Mouse (Mus musculus) megakaryocyte, embryonic 14.5 days (primary cell): ENCODE results near the gene Plau. TPM values are rescaled to one million over a fixed set of nuclear protein-coding genes. Genes with fewer than 3 reads are reported as not detected.

Experiments used
- H3K27me3 ChIP-seq: replicated peaks from 2 replicates; pipeline ENCODE3; 2012; ENCODE audit warnings: inconsistent platforms
- H3K36me3 ChIP-seq: replicated peaks from 2 replicates; pipeline ENCODE3; 2012; ENCODE audit warnings: low read length, inconsistent platforms, mixed read lengths
- H3K4me1 ChIP-seq: 2 replicates; pipeline ENCODE4 v1.6.1; 2012; ENCODE audit warnings: inconsistent platforms
- H3K4me3 ChIP-seq: replicated peaks from 2 replicates; pipeline ENCODE3; 2012; ENCODE audit warnings: moderate library complexity, mild to moderate bottlenecking, inconsistent platforms
- H3K9me3 ChIP-seq: 2 replicates; pipeline ENCODE4 v1.6.1; 2012; ENCODE audit warnings: inconsistent platforms
- FLI1 ChIP-seq: IDR thresholded peaks from 2 replicates; pipeline ENCODE4 v1.6.1; 2012; ENCODE audit warnings: low read length, inconsistent platforms, mixed read lengths
- GATA1 ChIP-seq: IDR thresholded peaks from 3 replicates; pipeline ENCODE4 v1.6.1; 2012; ENCODE audit warnings: mixed read lengths, low read length, inconsistent platforms, borderline replicate concordance
- polyA plus RNA-seq: library from polyadenylated mRNA; stranded (reverse); fragments of >175 nt; gene quantifications from 2 replicates; pipeline ENCODE4 v1.2.3, GENCODE M21; 2012; ENCODE audit warnings: low replicate concordance; ENCODE audit not compliant: insufficient read depth

The Plau gene
- polyA plus RNA-seq, 1 experiment = 0.35 TPM

DNA sequence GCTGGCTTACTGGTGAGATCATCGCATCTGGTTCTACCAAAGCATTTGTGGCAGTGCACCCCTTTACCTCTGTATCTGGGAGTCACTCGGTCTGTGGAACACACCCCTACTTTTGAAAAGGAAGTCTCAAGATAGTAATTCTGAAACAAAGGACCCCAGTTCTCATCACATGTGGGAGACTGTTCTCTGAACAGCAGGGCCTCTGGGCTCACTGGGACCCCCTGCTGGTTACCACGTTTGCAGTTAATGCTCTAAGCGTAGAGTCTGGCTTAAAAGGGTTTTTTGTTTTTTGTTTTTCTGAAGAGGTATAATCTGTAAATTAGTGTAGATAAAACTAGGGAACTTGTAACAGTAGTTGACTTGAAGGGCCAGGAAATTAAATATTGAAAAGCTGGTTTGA lies 49.8 kb downstream of the Plau start:
- H3K27me3 ChIP-seq = no peaks in the 10 kb centered on the region
- H3K4me1 ChIP-seq = peaks cover 93% of the 10 kb centered on the region
- peak overlapping the region; percentile 88 for H3K4me3 ChIP-seq
- H3K36me3 ChIP-seq = no peaks in the 10 kb centered on the region
- TF ChIP-seq FLI1 (no peak), GATA1 (no peak)
- H3K9me3 ChIP-seq = no peaks in the 10 kb centered on the region

DNA sequence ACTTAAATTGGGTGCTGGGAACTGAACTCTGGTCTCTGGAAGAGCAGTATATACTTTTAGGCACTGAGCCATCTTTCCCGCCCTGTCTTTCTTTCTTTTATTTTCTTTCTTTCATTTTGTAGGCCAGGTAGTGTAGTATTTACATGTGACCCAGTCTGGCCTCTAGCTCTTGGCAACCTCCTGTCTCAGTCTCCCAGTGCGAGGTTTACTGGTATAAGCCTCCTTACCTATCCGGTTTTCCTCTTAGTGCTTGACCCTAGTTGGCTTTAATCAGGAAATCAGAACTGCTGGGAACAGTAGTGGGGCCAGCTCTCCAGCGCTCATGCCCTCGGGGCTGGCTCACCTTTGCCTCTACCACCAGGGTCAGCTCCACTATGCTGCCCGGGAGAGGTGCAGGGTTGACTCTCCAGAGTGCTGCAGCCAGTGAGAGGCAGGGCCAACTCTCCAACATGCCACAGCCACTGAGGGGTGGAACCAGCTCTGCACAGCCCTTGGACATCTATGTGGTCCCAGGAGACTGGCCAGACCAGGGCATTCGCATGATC lies 51.2 kb downstream of the Plau start:
- Histone ChIP-seq H3K4me3 (peak overlapping the region; percentile 64), H3K36me3 (no peaks in the 10 kb centered on the region), H3K4me1 (peaks cover 93% of the 10 kb centered on the region), H3K9me3 (no peaks in the 10 kb centered on the region), H3K27me3 (no peaks in the 10 kb centered on the region)
- TF ChIP-seq FLI1 (no peak), GATA1 (no peak)

DNA sequence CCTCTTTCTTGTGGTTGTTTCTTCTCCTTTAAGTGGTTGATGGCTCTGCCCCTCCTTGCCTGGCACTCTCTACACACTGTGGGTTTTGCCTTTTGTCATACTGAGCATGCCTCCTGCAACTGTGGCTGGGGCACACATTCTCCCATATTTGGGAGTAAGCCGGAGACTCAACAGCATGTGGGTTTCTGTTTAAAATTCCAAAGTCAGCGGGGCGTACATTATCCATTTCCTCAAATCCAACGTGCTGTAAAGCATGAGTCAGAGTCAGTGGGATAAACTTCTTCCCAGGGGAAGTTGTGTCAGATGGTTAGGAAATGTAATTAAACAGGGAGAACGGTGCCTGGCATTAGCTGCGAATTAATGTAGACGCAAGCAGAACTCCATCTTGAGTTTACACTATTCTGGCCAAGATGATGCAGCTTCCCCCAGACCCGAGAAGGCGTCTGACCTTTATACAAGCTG lies 55.5 kb downstream of the Plau start:
- peak overlapping the region; percentile 83 for H3K4me3 ChIP-seq
- no peaks in the 10 kb centered on the region for H3K27me3 ChIP-seq
- TF ChIP-seq GATA1 = no peak
- no peak for TF ChIP-seq FLI1
- H3K36me3 ChIP-seq = no peaks in the 10 kb centered on the region
- H3K4me1 ChIP-seq = peaks cover 78% of the 10 kb centered on the region
- no peaks in the 10 kb centered on the region for H3K9me3 ChIP-seq

Other genes starting within 250 kb of the Plau start
- gene Usp54, start 195.6 kb upstream of the Plau start, polyA plus RNA-seq = 1.5 TPM in 1 of 2 replicates, not detected in the other
- not detected in 2 replicates for gene Myoz1, start 180.1 kb upstream of the Plau start, polyA plus RNA-seq
- gene Synpo2l, start 168.3 kb upstream of the Plau start, polyA plus RNA-seq = 0.23 and 0.74 TPM in 2 replicates
- 49.1 and 52.5 TPM in 2 replicates for gene Sec24c, start 162.4 kb upstream of the Plau start, polyA plus RNA-seq
- gene Fut11, start 141.7 kb upstream of the Plau start, polyA plus RNA-seq = 8.5 and 13.9 TPM in 2 replicates
- gene Chchd1, start 133.7 kb upstream of the Plau start, polyA plus RNA-seq = 4.5 and 7.2 TPM in 2 replicates
- gene Zswim8, start 129.1 kb upstream of the Plau start, polyA plus RNA-seq = 73.4 and 150 TPM in 2 replicates
- 4.0 and 4.1 TPM in 2 replicates for gene Ndst2, start 102.1 kb upstream of the Plau start, polyA plus RNA-seq
- gene Camk2g, start 42.6 kb upstream of the Plau start, polyA plus RNA-seq = 11.9 and 12.1 TPM in 2 replicates
- gene Vcl, start 92.7 kb downstream of the Plau start, polyA plus RNA-seq = 76.3 and 106 TPM in 2 replicates
- 0.49 and 2.7 TPM in 2 replicates for gene Ap3m1, start 215.8 kb downstream of the Plau start, polyA plus RNA-seq
- gene Adk, start 215.9 kb downstream of the Plau start, polyA plus RNA-seq = 2.1 TPM in 1 of 2 replicates, not detected in the other